Comparison of ENCODE assay signal across 22 mouse cellular contexts in genomic region chr2:135652451-135652850, GRCm38 (mm10). TPM values are rescaled to one million over a fixed set of nuclear protein-coding genes. Genes with fewer than 3 reads are reported as not detected.
DNase-seq lines count a peak whose midpoint lies in the region; ATAC-seq lines count a peak whose summit lies in the region.
"Had no signal": no experiment of that assay in that cellular context is flagged by ENCODE, and none has a peak within 500 bp of the region (broad histone marks: within the 10 kb centered on the region; RNA-seq: fewer than 3 reads in every experiment).

No protein-coding gene starts in this region.

- H3K27ac ChIP-seq in forebrain, embryonic 14.5 days (ENCODE audit: low read depth, low read length) = no peak overlapping the region
- H3K27ac ChIP-seq: embryonic facial prominence, embryonic 13.5 days; embryonic facial prominence, embryonic 15.5 days; forebrain, embryonic 10.5 days; forebrain, embryonic 12.5 days; forebrain, embryonic 15.5 days had no signal

- no peaks in the 10 kb centered on the region for H3K4me1 ChIP-seq in forebrain, embryonic 14.5 days (ENCODE audit: control insufficient read depth, insufficient read depth, low read length)
- H3K4me1 ChIP-seq: embryonic facial prominence, embryonic 13.5 days; embryonic facial prominence, embryonic 15.5 days; forebrain, embryonic 10.5 days; forebrain, embryonic 12.5 days; forebrain, embryonic 15.5 days had no signal

- ATAC-seq in forebrain, embryonic 14.5 days = no peak
- ATAC-seq: forebrain, embryonic 15.5 days; forebrain, postnatal 0 days; Patski had no signal

- no peak overlapping the region for H3K4me2 ChIP-seq in forebrain, embryonic 14.5 days (ENCODE audit: low read length)
- H3K4me2 ChIP-seq: embryonic facial prominence, embryonic 13.5 days; embryonic facial prominence, embryonic 15.5 days; forebrain, embryonic 12.5 days; forebrain, embryonic 15.5 days had no signal

- no peak overlapping the region for H3K9ac ChIP-seq in forebrain, embryonic 14.5 days (ENCODE audit: low read length)
- H3K9ac ChIP-seq: embryonic facial prominence, embryonic 13.5 days; embryonic facial prominence, embryonic 15.5 days; forebrain, embryonic 12.5 days; forebrain, embryonic 15.5 days; forebrain, postnatal 0 days had no signal

- DNase-seq in cerebellum, adult 18-20 months = peak; percentile 30 to 34
- no peak for DNase-seq in cerebellum, postnatal 14 days
- DNase-seq in cerebellum, adult 9-11 months = peak; percentile 25
- no peak for DNase-seq in cerebellum, adult 11-12 months
- peak; percentile 28 for DNase-seq in heart, adult 11 months
- no peak for DNase-seq in heart, adult 18-20 months
- no peak for DNase-seq in forebrain, embryonic 14.5 days (ENCODE audit: low spot score)
- DNase-seq: adrenal gland, adult 8-10 months; adrenal gland, postnatal 14 days; adrenal gland, postnatal 36 days; B cell, adult 2 months; embryo, embryonic 11 days; forebrain, postnatal 0 days had no signal

- H3K4me3 ChIP-seq in forebrain, embryonic 14.5 days (ENCODE audit: low read depth, low read length) = no peak overlapping the region
- H3K4me3 ChIP-seq: embryonic facial prominence, embryonic 13.5 days; embryonic facial prominence, embryonic 15.5 days; erythroblast, embryonic 14.5 days; forebrain, embryonic 10.5 days; forebrain, embryonic 12.5 days; forebrain, embryonic 15.5 days had no signal

- H3K9me3 ChIP-seq in forebrain, embryonic 14.5 days (replicated peaks; ENCODE audit: control insufficient read depth, low read length) = no peaks in the 10 kb centered on the region
- H3K9me3 ChIP-seq: embryonic facial prominence, embryonic 13.5 days; embryonic facial prominence, embryonic 15.5 days; forebrain, embryonic 10.5 days; forebrain, embryonic 12.5 days; forebrain, embryonic 15.5 days had no signal

- H3K27me3 ChIP-seq in forebrain, embryonic 14.5 days (replicated peaks; ENCODE audit: control insufficient read depth, insufficient read depth, low read length) = no peaks in the 10 kb centered on the region
- H3K27me3 ChIP-seq: CH12.LX; embryonic facial prominence, embryonic 13.5 days; embryonic facial prominence, embryonic 15.5 days; forebrain, embryonic 12.5 days; forebrain, embryonic 15.5 days; Patski had no signal

- WGBS in forebrain, embryonic 14.5 days = 90% methylated on average over 4 of the region's 4 CpGs

- no peaks in the 10 kb centered on the region for H3K36me3 ChIP-seq in forebrain, embryonic 14.5 days (ENCODE audit: control insufficient read depth, insufficient read depth, low read length)
- H3K36me3 ChIP-seq: embryonic facial prominence, embryonic 13.5 days; embryonic facial prominence, embryonic 15.5 days; forebrain, embryonic 10.5 days; forebrain, embryonic 12.5 days; forebrain, embryonic 15.5 days; G1E had no signal

RNA-seq across cellular contexts. Expression of gene Plcb4, which starts 6.4 kb away (rescaled TPM):
- 10 to 100 TPM; 49.1 to 58.5 TPM for total RNA-seq in heart, adult 18-20 months (2021)
- polyA plus RNA-seq in forebrain, embryonic 14.5 days (2014; fragmentation: Nextera tagmentation; extraction: Ambion mirVana) = 7.1 and 12.0 TPM in 2 replicates
- total RNA-seq: CH12.LX had no signal
- polyA plus RNA-seq: erythroblast, embryonic 14.5 days; G1E had no signal

Comparison
In these comparisons a context has a peak if more than half of its experiments do, and no peak if none do; other contexts are left out.
1. DNase-seq: peak in cerebellum, adult 18-20 months (2 of 2), cerebellum, adult 9-11 months (single experiment) and heart, adult 11 months (single experiment); none in cerebellum, postnatal 14 days (0 of 2), cerebellum, adult 11-12 months (single experiment), heart, adult 18-20 months (0 of 2) and forebrain, embryonic 14.5 days (single experiment).